Mouse (Mus musculus) heart, postnatal 36 days (tissue): ENCODE data around the gene Zswim1. TPM values are rescaled to one million over a fixed set of nuclear protein-coding genes. Genes with fewer than 3 reads are reported as not detected.
A peak's percentile ranks its signal among the peaks of the same experiment; 100 is the strongest.

Experiments used
- DNase-seq, 2 experiments: peaks; one replicate each; pipeline ENCODE4 v3.0.0; 2021 to 2022
- intact Hi-C: fragments of 180-260 bp; cut with DNase I; formaldehyde crosslinking; loops from one replicate; pipeline ENCODE4 v1.15.1; 2025
- total RNA-seq, 2 experiments: library from RNA; stranded (reverse); gene quantifications; 2 replicates each; pipeline ENCODE4 v1.2.3; 2021

Zswim1 gene
- total RNA-seq = 1 to 10 TPM; 4.2 to 4.5 TPM

DNA sequence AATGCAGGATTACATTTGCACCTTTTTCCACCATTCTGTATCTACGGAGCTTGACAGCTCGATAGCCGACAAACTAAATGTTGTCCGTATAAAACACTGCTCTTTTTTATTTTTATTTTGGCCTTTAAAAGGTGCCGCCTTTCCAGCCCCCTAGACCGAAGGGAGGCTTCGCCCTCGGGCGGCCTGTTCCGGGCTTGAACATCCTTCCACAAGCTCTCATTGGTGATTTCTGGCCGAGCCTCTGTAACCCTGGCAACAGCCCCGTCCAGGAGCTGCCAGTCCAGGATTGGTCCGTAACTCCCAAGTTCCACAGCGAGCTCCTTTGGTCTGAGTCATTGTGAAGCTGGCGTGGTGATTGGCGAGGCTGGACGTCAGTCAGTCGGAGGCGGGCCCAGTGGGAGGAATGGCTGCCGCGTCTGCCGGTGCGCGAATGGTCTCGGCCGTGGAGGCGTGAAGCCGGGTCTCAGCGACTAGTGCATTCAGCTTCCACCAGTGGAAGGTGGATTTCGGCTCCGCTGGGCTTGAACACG lies at the start of gene Zswim1:
TSS of gene Zswim1 (plus strand) at position 51 of the 530 bp plus-strand sequence.
- peak; percentile 100 for DNase-seq
- intact Hi-C loops = loop anchor here (1.0 kb wide), 1 partner anchor 17 kb away; the partner anchor contains the start of gene Zswim3

- DNase-seq = no peak
- intact Hi-C loops = no loop called here
Measured at GRCm38 (mm10) chr2:164773229-164773988, 49.1 kb upstream of the Zswim1 start.

DNA sequence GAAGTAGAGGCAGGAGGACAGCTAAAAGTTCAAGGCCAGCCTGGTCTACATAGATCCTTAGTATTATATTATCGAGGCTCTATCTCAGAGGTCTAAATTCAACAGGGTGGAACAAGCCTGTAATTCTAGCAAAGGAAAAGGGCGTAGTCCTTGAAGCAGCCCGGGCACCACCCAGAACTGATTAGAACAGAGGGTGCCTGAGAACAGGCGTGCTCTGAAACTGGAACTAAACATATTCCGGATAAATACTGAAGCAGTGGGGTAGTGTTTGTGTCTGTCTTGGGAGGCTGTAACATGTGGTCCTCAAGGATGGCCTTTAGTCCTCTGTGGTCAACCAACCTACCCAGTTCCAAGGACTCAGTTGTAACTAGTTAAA lies 48.5 kb upstream of the Zswim1 start:
- DNase-seq = no peak
- intact Hi-C loops = no loop called here

DNA sequence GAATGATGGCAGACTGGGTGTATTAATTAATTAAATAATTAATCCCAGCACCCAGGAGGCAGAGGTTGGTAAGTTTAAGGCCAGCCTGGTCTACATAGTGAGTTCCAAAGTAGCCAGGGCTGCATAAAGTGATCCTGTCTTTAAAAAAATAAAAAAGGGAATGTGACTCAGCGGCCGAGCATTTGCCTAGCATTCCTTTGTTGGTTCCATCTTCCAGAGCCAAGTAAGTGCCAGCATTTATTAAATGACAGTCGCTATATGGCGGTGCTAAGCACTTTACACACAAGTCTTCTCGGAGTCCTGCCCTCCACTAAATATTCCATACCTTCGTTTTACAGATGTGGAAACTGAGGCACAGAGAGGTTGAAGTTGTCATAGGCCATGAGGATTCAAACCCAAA lies 46.4 kb upstream of the Zswim1 start:
- DNase-seq = no peak
- intact Hi-C loops = no loop called here

GRCm38 (mm10) chr2:164776801-164777200 lies 45.7 kb upstream of the Zswim1 start:
- no peak for DNase-seq
- intact Hi-C loops = no loop called here

GRCm38 (mm10) chr2:164777246-164778014 lies 45.1 kb upstream of the Zswim1 start:
- intact Hi-C loops = no loop called here
- DNase-seq = no peak

DNA sequence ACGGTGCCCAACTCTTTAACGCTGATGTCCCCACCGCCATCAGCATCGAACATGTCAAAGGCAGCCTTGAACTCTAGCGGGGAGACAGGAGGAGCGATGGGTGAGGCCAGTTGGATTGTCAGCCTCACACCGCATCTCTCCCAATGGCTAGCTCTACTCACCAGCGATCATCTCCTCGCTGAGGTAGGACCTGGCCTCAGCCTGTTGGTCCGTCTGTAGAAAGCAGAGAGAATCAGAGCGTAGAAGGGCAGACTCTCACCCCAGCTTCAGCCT lies 44.5 kb upstream of the Zswim1 start:
- intact Hi-C loops = no loop called here
- no peak for DNase-seq

DNA sequence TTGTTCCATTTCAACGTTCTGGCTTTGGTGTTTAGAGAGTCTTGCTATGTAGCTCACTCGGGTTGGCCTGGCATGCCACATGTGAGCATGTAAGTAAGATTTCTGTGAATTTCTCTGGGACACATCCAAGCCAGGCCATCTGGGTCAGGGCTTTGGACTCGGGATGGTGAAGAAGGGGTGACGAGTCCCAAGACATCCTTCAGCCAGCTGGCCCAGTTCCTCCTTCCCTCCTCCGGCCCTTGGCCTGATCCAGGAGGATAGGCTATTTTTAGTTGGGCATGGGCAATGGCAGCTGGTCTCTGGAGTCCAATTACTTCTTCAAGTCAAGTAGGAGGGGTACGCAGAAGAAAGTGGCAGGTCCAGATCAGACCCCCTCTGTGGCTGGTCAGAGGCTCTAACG lies 43.7 kb upstream of the Zswim1 start:
- DNase-seq = no peak
- intact Hi-C loops = no loop called here

DNA sequence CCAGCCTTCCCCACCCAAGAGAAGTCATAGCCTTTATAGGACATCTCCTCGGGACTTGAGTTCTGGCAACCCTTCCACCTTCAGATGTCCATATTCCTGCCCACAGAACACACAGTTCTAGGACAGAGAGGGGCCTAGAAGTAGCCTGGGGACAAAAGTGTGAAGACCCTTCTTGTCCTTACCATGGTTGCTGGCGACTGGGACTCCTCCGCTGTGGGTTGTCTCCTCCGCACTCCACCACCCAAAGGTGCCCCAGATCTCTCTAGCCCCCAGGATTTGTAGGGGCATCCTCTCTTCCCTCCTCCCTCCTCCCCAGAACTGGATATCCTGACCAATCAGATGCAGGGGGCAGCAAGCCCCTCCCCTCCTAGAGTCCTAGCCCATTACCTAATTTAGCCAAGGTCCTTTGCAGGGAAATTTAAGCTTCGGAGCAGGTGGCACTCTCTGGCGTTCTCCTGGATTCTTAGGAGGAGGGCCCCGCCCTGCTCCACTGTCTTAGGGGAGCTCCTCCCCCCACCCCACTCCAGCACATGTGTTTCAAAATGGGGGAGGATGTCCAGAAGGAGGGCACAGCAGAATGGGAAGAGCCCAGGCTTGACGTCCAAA lies 42.9 kb upstream of the Zswim1 start, which contains the start of gene Tnnc2:
TSS of gene Tnnc2 (minus strand) at position 487 of the 606 bp plus-strand sequence.
- intact Hi-C loops = no loop called here

DNA sequence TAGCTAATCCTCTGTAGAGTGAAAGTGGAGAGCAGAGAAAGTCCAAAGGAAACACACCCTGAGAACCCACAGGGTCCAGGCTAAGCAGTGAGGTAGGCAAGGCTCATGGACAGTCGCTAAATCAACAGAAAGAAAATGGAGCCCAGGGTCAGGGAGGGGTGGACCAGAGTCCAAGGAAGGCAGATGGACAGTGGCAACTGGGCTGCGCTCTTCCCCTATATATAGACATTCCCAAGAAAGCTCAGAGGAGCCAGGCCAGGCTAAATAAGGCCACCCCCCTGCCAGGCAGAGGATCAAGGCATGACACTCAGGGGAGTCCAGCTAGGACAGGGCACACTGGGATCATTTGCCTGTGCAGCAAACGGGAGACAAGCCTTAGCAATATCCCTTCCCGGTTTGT lies 40.6 kb upstream of the Zswim1 start:
- no peak for DNase-seq
- intact Hi-C loops = no loop called here

More for the DNA sequence above, 42.9 kb upstream of the Zswim1 start, which contains the start of gene Tnnc2:
- no peak for DNase-seq

- DNase-seq = no peak
- intact Hi-C loops = no loop called here
Measured at GRCm38 (mm10) chr2:164783926-164784581, 38.4 kb upstream of the Zswim1 start.

DNA sequence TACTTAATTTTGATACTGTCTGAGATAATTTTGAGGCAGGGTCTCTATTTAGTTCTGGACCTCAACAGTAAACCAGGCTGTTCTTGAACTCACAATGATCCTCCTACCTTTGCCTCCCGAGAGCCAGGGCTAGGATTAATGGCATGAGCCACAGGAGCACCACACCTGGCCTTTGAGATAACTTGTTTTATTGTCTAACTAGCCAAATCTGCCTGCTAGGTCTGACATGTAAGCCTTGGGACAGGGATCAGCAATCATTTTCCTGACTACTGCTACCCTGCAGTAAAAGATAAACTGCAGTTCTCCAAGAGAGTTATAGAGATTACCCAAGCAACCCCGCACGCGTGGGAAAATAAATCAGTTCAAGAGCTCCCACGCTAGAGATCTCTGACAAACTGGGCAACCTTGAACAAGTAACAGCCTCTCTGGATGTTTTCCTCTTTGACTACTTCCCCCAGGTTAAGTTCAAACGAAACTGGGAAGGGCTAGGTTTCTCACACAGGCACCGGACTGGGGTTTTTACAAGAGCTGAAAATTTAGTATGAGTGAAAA lies 37.5 kb upstream of the Zswim1 start:
- DNase-seq = peak in 1 of 2 experiments; percentile 8
- intact Hi-C loops = no loop called here

- peak; percentile 88 to 93 for DNase-seq
- intact Hi-C loops = no loop called here
Measured at GRCm38 (mm10) chr2:164785481-164786387, 36.8 kb upstream of the Zswim1 start, which contains the start of gene Snx21. Gene Snx21, plus strand, starts transcription at chr2:164785823.

GRCm38 (mm10) chr2:164786388-164786885 lies 36.0 kb upstream of the Zswim1 start:
- intact Hi-C loops = no loop called here

DNA sequence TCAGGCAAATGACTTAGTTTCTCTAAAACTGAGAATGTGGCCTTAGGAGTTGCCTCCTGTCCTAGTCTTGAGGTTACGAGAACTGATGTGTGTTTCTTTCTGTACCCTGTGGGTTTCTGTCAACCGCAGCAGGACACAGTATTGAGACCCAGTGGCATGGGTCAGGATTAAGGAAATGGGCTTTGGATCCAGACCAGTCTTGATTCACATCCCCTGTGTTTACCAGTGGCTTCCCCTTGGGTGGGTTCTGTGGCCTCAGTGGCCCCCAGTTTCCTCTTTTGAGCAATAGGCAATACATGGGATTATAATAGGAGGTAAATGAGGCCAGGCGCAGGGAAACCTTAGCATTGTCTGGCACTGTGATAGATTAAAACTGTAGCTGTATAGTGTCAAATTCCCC lies 35.5 kb upstream of the Zswim1 start:
- DNase-seq = no peak
- intact Hi-C loops = no loop called here

More at GRCm38 (mm10) chr2:164786388-164786885, 36.0 kb upstream of the Zswim1 start:
- no peak for DNase-seq

GRCm38 (mm10) chr2:164787779-164788178 lies 34.7 kb upstream of the Zswim1 start:
- no peak for DNase-seq
- intact Hi-C loops = no loop called here

- intact Hi-C loops = no loop called here
- no peak for DNase-seq
Measured at GRCm38 (mm10) chr2:164788411-164788810, 34.1 kb upstream of the Zswim1 start.

DNA sequence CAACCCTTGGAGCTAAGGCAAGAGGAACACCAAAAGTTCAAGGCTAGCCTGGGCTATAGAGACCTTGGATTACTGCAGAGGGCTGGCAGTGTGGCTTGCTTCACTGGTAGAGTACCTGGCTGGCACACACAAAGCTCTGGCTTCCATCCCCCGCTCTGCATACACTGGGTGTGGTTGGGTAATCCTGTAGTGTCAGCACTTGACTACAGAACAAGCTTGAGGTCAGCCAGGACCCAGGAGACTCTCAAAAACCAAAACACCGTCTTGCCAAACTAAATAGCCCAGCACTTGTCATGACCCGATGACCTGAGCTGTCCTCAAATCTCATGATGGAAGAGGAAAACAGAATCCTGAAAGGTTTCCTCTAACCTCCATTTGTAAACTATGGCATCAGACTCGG lies 32.0 kb upstream of the Zswim1 start:
- intact Hi-C loops = no loop called here
- DNase-seq = no peak

GRCm38 (mm10) chr2:164791841-164792261 lies 30.6 kb upstream of the Zswim1 start:
- intact Hi-C loops = no loop called here
- no peak for DNase-seq
